ENCODE assay signal across 9 mouse cellular contexts in the genomic region with DNA sequence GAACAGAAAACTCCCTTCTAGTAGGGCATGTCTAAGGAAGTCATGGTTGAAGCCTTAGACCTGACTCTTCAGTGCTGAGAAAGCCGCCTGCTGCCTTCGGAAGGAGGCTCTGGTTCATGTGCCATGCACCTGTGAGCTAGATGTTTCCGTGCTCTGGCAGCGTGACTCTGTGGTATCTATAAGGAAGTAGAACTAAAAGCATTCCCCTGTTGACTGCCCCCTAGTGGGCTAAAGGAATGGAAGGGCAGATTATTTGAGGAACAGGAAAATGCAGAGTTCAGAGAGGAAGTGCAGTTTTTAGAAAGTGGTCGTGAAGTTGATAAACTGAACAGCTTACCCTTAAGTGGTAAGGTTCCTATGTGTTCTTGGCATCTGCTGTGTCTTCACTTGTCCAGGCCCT. TPM values are rescaled to one million over a fixed set of nuclear protein-coding genes. Genes with fewer than 3 reads are reported as not detected.
DNase-seq lines count a peak whose midpoint lies in the region; ATAC-seq and TF ChIP-seq lines count a peak whose summit lies in the region.
"Had no signal": no experiment of that assay in that cellular context is flagged by ENCODE, and none has a peak within 500 bp of the region (broad histone marks: within the 10 kb centered on the region; RNA-seq: fewer than 3 reads in every experiment).

No protein-coding gene starts in this region.

- H3K9ac ChIP-seq in heart, adult 2 months (ENCODE audit: low read depth, low read length), result no peak overlapping the region
- no peak overlapping the region for H3K9ac ChIP-seq in heart, embryonic 11.5 days (ENCODE audit: low read depth, low read length)
- H3K9ac ChIP-seq: lung, embryonic 15.5 days had no signal

- no peaks in the 10 kb centered on the region for H3K27me3 ChIP-seq in heart, adult 2 months (ENCODE audit: control insufficient read depth, insufficient read depth, low read length)
- no peaks in the 10 kb centered on the region for H3K27me3 ChIP-seq in heart, embryonic 11.5 days (ENCODE audit: control insufficient read depth, insufficient read depth, low read length)
- H3K27me3 ChIP-seq: lung, embryonic 15.5 days had no signal

- no peak for TF ChIP-seq EP300 in heart, adult 2 months (IDR thresholded peaks at IDR 0.05; ENCODE audit: insufficient read depth, low read depth, low read length)

- intact Hi-C loops in heart, adult 2 months (cut with DNase I), result no loop called here
- intact Hi-C loops in heart, postnatal 14 days (cut with DNase I), result no loop called here

- H3K9me3 ChIP-seq in heart, embryonic 11.5 days (replicated peaks; ENCODE audit: control insufficient read depth, low read length), result no peaks in the 10 kb centered on the region
- H3K9me3 ChIP-seq: lung, embryonic 15.5 days had no signal

- peak; percentile 77 for TF ChIP-seq CTCF in heart, adult 2 months (IDR thresholded peaks at IDR 0.05)
- TF ChIP-seq CTCF in lung, adult 2 months (IDR thresholded peaks at IDR 0.05; ENCODE audit: insufficient read depth, low read length), result peak; percentile 20; the same call in 1 of the 2 replicates

- H3K4me2 ChIP-seq in heart, embryonic 11.5 days, result no peak overlapping the region
- H3K4me2 ChIP-seq: lung, embryonic 15.5 days had no signal

- peak in 1 of 2 experiments; percentile 37 for DNase-seq in heart, adult 2 months
- peak; percentile 55 for DNase-seq in adipocyte (ENCODE audit: low spot score)
- peak; percentile 23 to 53 for DNase-seq in heart, postnatal 14 days
- peak; percentile 21 for DNase-seq in lung, adult 2 months
- peak; percentile 32 to 62 for DNase-seq in spleen, postnatal 14 days (ENCODE audit: low spot score in 2 of 2)
- no peak for DNase-seq in ovary, postnatal 10 days (ENCODE audit: low spot score)

- TF ChIP-seq POLR2A in heart, adult 2 months (IDR thresholded peaks at IDR 0.05; ENCODE audit: insufficient read depth, low read depth, low read length), result no peak
- no peak for TF ChIP-seq POLR2A in lung, adult 2 months (IDR thresholded peaks at IDR 0.05; ENCODE audit: borderline replicate concordance, extremely low read depth, low read depth, low read length)

- no peak overlapping the region for H3K4me3 ChIP-seq in heart, adult 2 months
- no peak overlapping the region for H3K4me3 ChIP-seq in heart, embryonic 11.5 days (ENCODE audit: low read depth, low read length)
- H3K4me3 ChIP-seq in lung, adult 2 months (replicated peaks; ENCODE audit: extremely low read depth, low read depth, low read length), result no peak overlapping the region
- H3K4me3 ChIP-seq: lung, embryonic 15.5 days had no signal

- H3K27ac ChIP-seq in heart, adult 2 months, result no peak overlapping the region
- H3K27ac ChIP-seq in heart, embryonic 11.5 days (ENCODE audit: low read depth, low read length), result no peak overlapping the region
- H3K27ac ChIP-seq: lung, embryonic 15.5 days had no signal

- 53% methylated on average over 5 of the region's 5 CpGs for WGBS in heart, adult 2 months
- WGBS in heart, embryonic 11.5 days (ENCODE audit: insufficient replicate concordance), result 66% methylated on average over 5 of the region's 5 CpGs
- 48% methylated on average over 5 of the region's 5 CpGs for WGBS in lung, adult 2 months

- no peaks in the 10 kb centered on the region for H3K36me3 ChIP-seq in heart, adult 2 months (ENCODE audit: control insufficient read depth, insufficient read depth, low read length)
- H3K36me3 ChIP-seq in heart, embryonic 11.5 days (ENCODE audit: control insufficient read depth, insufficient read depth, low read length), result peaks cover 5% of the 10 kb centered on the region; the same call in 1 of the 2 replicates

- H3K4me1 ChIP-seq in heart, adult 2 months (ENCODE audit: control insufficient read depth, insufficient read depth, low read length), result peaks cover 1% of the 10 kb centered on the region; the same call in 1 of the 2 replicates
- H3K4me1 ChIP-seq in heart, embryonic 11.5 days (ENCODE audit: control insufficient read depth, insufficient read depth, low read length), result no peaks in the 10 kb centered on the region
- 0 out of 2 replicates have a peak, but pooled peaks cover 3% of the 10 kb centered on the region for H3K4me1 ChIP-seq in lung, adult 2 months (ENCODE audit: control insufficient read depth, insufficient read depth, low read length)
- H3K4me1 ChIP-seq: lung, embryonic 15.5 days had no signal

- no peak for ATAC-seq in heart, embryonic 11.5 days (replicated peaks; ENCODE audit: insufficient number of reproducible peaks, low FRiP score, low TSS enrichment)
- ATAC-seq in CD4-positive, CD25-positive, alpha-beta regulatory T cell, adult 4 months, result peak; percentile 93

- no peaks in the 10 kb centered on the region for H3K79me2 ChIP-seq in heart, adult 2 months (replicated peaks; ENCODE audit: control insufficient read depth, insufficient read depth, low read length)

RNA-seq across cellular contexts. Expression of a gene that starts 54.9 kb away (rescaled TPM):
- total RNA-seq in heart, adult 2 months (2021), result not detected
- 0.15 TPM in 1 of 2 replicates, not detected in the other for polyA plus RNA-seq in heart, adult 2 months (2012; rRNA removed)
- polyA plus RNA-seq in heart, embryonic 11.5 days (2014; fragmentation: Nextera tagmentation; extraction: Ambion mirVana), result 0.13 TPM in 1 of 2 replicates, not detected in the other
- polyA plus RNA-seq in CD4-positive, CD25-positive, alpha-beta regulatory T cell, adult 4 months (2017; shearing (Covaris generic)), result not detected
- total RNA-seq in heart, postnatal 14 days (2021), result not detected
- polyA plus RNA-seq in lung, adult 2 months (2012; rRNA removed), result 0.63 and 0.66 TPM in 2 replicates
